Mouse (Mus musculus): ENCODE results near the gene Acly. TPM values are rescaled to one million over a fixed set of nuclear protein-coding genes. Genes with fewer than 3 reads are reported as not detected.

The Acly gene
- total and polyA plus RNA-seq, 3 experiments, result 213 to 277 (median 246) TPM

DNA sequence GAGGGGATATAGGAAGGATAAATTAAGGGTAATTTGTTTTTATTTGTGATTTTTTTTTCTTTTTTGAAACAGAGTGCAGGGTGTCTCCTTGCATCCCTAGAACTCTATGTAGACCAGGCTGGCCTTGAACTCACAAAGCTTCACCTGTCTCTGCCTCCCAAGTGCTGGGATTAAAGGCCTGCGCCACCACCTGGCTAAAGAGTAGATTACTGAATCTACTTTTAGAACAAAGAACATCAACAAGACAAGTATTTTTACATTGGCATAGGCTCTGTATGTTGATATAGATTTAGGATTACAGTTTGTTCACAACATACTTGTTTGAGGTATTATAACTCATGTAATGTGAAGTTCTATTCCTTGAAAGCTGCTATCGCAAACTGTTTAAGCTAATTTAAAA is 17.2 kb downstream of the Acly start:
- H3K27me3 ChIP-seq (replicated peaks), result no peaks in the 10 kb centered on the region
- peaks cover 72 to 94% of the 10 kb centered on the region in 2 experiments for H3K36me3 ChIP-seq (replicated peaks in 1 of 2; ENCODE audit: control insufficient read depth in 1 of 2, insufficient read depth in 1 of 2, low read length in 1 of 2)
- H3K9me3 ChIP-seq (replicated peaks; ENCODE audit: low read length), result no peaks in the 10 kb centered on the region
- in situ Hi-C loops (cut with MboI; ENCODE audit: low pct_ligation_motif_present, low pct_unique_long_range_greater_than_20kb, low sequenced_read_pairs) (no loop called here), dilution Hi-C loops (cut with MboI; ENCODE audit: extremely low pct_ligation_motif_present, extremely low pct_unique_long_range_greater_than_20kb, low sequenced_read_pairs) (no loop called here)
- H3K4me3 ChIP-seq (replicated peaks in 1 of 3; ENCODE audit: low read depth in 2 of 3, low read length in 2 of 3, poor library complexity in 1 of 3), result no peak overlapping the region
- no peak overlapping the region for H3K4me2 ChIP-seq (ENCODE audit: insufficient read depth, low read depth, poor library complexity, severe bottlenecking)
- no peaks in the 10 kb centered on the region for H3K79me2 ChIP-seq (replicated peaks; ENCODE audit: control insufficient read depth, extremely low read depth, insufficient read depth, poor library complexity, severe bottlenecking)
- H3K4me1 ChIP-seq (ENCODE audit: control insufficient read depth in 1 of 2, insufficient read depth in 2 of 2), result no peaks in the 10 kb centered on the region
- H3K9ac ChIP-seq (ENCODE audit: insufficient read depth, low read depth), result no peak overlapping the region
- H3K27ac ChIP-seq (ENCODE audit: insufficient read depth, low read depth), result no peak overlapping the region
- TF ChIP-seq CHD1 (IDR thresholded peaks at IDR 0.05; ENCODE audit: low read depth, low read length), result no peak
- peak in 1 of 2 experiments; percentile 55; a peak in 2 of 4 replicates for TF ChIP-seq CTCF (conservative IDR thresholded peaks at IDR 0.05 in 1 of 2, IDR thresholded peaks at IDR 0.05 in 1 of 2; ENCODE audit: low read depth in 2 of 2, low read length in 2 of 2)
- peak; percentile 11; the same call in 1 of the 2 replicates for TF ChIP-seq SMC3 (IDR thresholded peaks at IDR 0.05; ENCODE audit: low read depth, low read length)
- DNase-seq (ENCODE audit: extremely low read depth), result peak; percentile 21

DNA sequence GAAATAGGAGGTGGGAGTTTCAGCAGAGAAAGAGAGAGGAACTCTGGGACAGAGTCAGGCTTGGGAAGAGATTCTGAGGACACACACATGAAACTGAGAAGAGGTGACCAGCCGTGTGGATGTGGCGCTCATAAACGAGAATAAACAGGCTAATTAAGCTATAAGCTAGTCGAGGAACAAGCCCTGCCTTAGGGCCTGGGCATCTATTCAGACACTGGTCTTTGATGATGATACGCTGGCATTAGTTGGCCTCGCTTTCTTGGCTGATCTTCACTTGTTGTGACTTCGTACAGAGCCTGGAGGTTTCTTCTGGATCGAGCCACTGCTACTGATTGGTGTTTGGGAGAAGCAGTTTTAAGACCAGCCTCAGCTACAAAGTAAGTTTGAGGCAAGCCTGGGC is 21.8 kb downstream of the Acly start:
- no peak overlapping the region for H3K27ac ChIP-seq (ENCODE audit: insufficient read depth, low read depth)
- no peak overlapping the region for H3K9ac ChIP-seq (ENCODE audit: insufficient read depth, low read depth)
- no peaks in the 10 kb centered on the region for H3K9me3 ChIP-seq (replicated peaks; ENCODE audit: low read length)
- H3K4me1 ChIP-seq (ENCODE audit: control insufficient read depth in 1 of 2, insufficient read depth in 2 of 2), result peaks cover 0 to 6% of the 10 kb centered on the region in 2 experiments; a peak in 2 of 4 replicates
- H3K4me2 ChIP-seq (ENCODE audit: insufficient read depth, low read depth, poor library complexity, severe bottlenecking), result no peak overlapping the region
- DNase-seq (ENCODE audit: extremely low read depth), result no peak
- no peak overlapping the region for H3K4me3 ChIP-seq (replicated peaks in 1 of 3; ENCODE audit: low read depth in 2 of 3, low read length in 2 of 3, poor library complexity in 1 of 3)
- H3K79me2 ChIP-seq (replicated peaks; ENCODE audit: control insufficient read depth, extremely low read depth, insufficient read depth, poor library complexity, severe bottlenecking), result no peaks in the 10 kb centered on the region
- in situ Hi-C loops (cut with MboI; ENCODE audit: low pct_ligation_motif_present, low pct_unique_long_range_greater_than_20kb, low sequenced_read_pairs) (no loop called here), dilution Hi-C loops (cut with MboI; ENCODE audit: extremely low pct_ligation_motif_present, extremely low pct_unique_long_range_greater_than_20kb, low sequenced_read_pairs) (no loop called here)
- H3K36me3 ChIP-seq (replicated peaks in 1 of 2; ENCODE audit: control insufficient read depth in 1 of 2, insufficient read depth in 1 of 2, low read length in 1 of 2), result peaks cover 72 to 93% of the 10 kb centered on the region in 2 experiments
- H3K27me3 ChIP-seq (replicated peaks), result no peaks in the 10 kb centered on the region
- TF ChIP-seq PAX5 (IDR thresholded peaks at IDR 0.05; ENCODE audit: low read length), result no peak
- no peak for TF ChIP-seq JUN (IDR thresholded peaks at IDR 0.05; ENCODE audit: insufficient read depth, low read depth, low read length)
- no peak for TF ChIP-seq ZNF384 (IDR thresholded peaks at IDR 0.05; ENCODE audit: low read depth, low read length)
- TF ChIP-seq MXI1 (IDR thresholded peaks at IDR 0.05; ENCODE audit: low read depth, low read length), result no peak
- TF ChIP-seq CTCF (conservative IDR thresholded peaks at IDR 0.05 in 1 of 2, IDR thresholded peaks at IDR 0.05 in 1 of 2; ENCODE audit: low read depth in 2 of 2, low read length in 2 of 2), result no peak
- TF ChIP-seq SIN3A (IDR thresholded peaks at IDR 0.05; ENCODE audit: low read length), result no peak
- no peak for TF ChIP-seq TCF12 (IDR thresholded peaks at IDR 0.05; ENCODE audit: low read depth, low read length)

DNA sequence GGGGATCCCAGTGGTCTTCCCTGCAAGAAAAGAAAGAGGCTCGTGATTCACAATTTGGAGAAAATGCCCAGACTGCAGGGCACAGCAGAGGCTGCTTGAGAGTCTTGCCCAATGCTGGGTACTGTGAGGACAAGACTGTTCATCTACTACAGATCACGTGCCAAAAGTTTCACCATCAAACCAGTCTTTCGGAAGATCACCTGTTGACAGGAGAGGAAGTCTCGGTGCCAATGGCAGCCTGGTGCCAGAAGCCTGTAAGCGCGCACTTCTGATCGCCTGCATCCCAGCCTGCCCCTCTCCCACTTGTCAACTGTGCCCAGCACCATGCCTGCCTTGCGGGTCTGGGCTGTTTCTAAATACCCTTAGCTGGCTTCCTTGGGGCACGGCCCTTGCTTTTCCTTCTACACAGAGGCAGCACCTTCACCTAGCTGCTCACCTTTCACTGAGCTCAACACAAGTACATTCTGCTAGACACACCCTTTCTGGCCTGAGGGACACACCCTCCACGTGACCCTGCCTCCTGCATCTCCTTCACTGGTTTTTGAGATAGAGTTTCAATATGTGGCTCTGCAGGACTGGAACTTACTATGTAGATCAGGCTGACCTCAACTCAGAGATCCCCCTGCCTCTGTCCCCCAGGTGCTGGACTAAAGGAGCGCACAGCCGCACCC is 22.7 kb downstream of the Acly start:
- Histone ChIP-seq H3K9me3 (replicated peaks; ENCODE audit: low read length) (no peaks in the 10 kb centered on the region), H3K4me3 (replicated peaks in 1 of 3; ENCODE audit: low read depth in 2 of 3, low read length in 2 of 3, poor library complexity in 1 of 3) (no peak overlapping the region), H3K27me3 (replicated peaks) (no peaks in the 10 kb centered on the region), H3K79me2 (replicated peaks; ENCODE audit: control insufficient read depth, extremely low read depth, insufficient read depth, poor library complexity, severe bottlenecking) (no peaks in the 10 kb centered on the region), H3K4me2 (ENCODE audit: insufficient read depth, low read depth, poor library complexity, severe bottlenecking) (no peak overlapping the region), H3K36me3 (replicated peaks in 1 of 2; ENCODE audit: control insufficient read depth in 1 of 2, insufficient read depth in 1 of 2, low read length in 1 of 2) (peaks cover 78 to 93% of the 10 kb centered on the region in 2 experiments), H3K27ac (ENCODE audit: insufficient read depth, low read depth) (no peak overlapping the region), H3K4me1 (ENCODE audit: control insufficient read depth in 1 of 2, insufficient read depth in 2 of 2) (peaks cover 0 to 6% of the 10 kb centered on the region in 2 experiments; a peak in 2 of 4 replicates), H3K9ac (ENCODE audit: insufficient read depth, low read depth) (no peak overlapping the region)
- TF ChIP-seq JUN (IDR thresholded peaks at IDR 0.05; ENCODE audit: insufficient read depth, low read depth, low read length) (no peak), GABPA (IDR thresholded peaks at IDR 0.05; ENCODE audit: insufficient replicate concordance, low read depth, low read length) (no peak), JUND (conservative IDR thresholded peaks at IDR 0.05; ENCODE audit: low read depth, low read length) (no peak), NELFE (IDR thresholded peaks at IDR 0.05; ENCODE audit: low read depth, low read length) (no peak), TBP (conservative IDR thresholded peaks at IDR 0.05; ENCODE audit: low read depth, low read length) (no peak), CHD2 (IDR thresholded peaks at IDR 0.05; ENCODE audit: low read length) (no peak)
- in situ Hi-C loops (cut with MboI; ENCODE audit: low pct_ligation_motif_present, low pct_unique_long_range_greater_than_20kb, low sequenced_read_pairs) (no loop called here), dilution Hi-C loops (cut with MboI; ENCODE audit: extremely low pct_ligation_motif_present, extremely low pct_unique_long_range_greater_than_20kb, low sequenced_read_pairs) (no loop called here)
- no peak for DNase-seq (ENCODE audit: extremely low read depth)

All from CH12.LX (cell line).